Mouse (Mus musculus): ENCODE data around the gene Enkd1.

The Enkd1 gene

DNA sequence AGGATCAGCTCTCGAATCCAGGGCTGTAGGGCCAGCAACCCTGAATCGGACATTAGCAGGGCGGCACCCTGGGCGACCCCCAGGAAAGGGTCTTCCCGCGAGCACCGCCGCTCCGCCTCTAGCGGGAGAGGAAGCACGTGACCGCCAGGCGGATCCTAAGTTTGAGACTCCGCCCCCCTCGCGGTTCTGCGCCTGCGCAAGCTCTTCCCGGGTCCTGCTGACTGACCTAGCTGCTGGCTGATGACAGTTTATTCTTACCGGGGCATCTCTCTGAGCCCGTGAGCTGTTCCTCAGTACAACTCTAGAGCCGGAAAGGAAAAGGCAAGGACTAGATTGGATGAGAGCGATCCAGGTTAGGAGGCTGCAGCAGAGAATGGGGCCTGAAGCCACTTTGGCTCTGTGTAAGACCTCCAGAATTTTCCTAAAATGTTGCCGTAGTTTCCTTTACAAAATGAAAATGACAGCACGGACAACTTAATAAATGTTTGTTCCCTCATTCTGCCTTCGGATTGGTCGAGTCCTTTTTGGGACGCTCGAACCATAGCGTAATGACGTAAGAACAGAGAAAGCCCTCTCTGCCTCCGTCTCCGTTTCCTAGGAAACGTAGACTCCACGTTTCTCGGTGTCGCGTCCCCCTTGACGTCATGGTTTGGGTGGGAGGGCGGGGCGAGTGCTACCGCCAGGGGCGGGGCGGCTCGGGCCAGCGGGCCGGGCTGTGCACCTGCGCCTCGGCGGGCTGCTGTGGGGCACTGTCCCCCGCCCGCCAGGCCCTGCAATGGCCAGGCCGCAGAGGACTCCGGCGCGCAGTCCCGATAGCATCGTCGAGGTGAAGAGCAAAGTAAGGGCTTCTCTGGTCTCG, 6.8 kb downstream of the Enkd1 start, which contains the start of the genes Acd and Pard6a:
Acd (minus strand) TSS at position 137 of the 859 bp plus-strand sequence.
Pard6a (plus strand) TSS at position 183 of the 859 bp plus-strand sequence.
- peak; percentile 92 for DNase-seq

DNA sequence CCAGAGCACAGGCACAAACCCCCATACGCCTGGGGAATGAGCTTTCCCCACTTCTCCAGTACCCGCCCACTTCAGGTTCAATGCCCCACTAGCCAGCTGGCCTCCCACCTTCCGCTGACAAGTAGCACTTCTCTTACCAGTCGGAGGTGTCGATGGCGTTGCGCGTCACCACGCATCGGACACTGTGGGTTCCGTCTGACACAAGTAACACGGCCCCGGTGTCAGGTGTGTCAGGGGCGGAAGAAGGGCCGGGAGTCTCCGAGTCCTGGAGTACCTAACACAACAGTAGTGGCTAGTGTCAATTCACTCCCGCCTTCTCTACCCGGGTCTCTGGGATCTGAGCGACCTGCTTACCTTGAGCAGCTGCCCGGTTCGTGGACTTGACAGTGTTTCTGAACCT, 7.4 kb downstream of the Enkd1 start:
- no peak for DNase-seq

DNA sequence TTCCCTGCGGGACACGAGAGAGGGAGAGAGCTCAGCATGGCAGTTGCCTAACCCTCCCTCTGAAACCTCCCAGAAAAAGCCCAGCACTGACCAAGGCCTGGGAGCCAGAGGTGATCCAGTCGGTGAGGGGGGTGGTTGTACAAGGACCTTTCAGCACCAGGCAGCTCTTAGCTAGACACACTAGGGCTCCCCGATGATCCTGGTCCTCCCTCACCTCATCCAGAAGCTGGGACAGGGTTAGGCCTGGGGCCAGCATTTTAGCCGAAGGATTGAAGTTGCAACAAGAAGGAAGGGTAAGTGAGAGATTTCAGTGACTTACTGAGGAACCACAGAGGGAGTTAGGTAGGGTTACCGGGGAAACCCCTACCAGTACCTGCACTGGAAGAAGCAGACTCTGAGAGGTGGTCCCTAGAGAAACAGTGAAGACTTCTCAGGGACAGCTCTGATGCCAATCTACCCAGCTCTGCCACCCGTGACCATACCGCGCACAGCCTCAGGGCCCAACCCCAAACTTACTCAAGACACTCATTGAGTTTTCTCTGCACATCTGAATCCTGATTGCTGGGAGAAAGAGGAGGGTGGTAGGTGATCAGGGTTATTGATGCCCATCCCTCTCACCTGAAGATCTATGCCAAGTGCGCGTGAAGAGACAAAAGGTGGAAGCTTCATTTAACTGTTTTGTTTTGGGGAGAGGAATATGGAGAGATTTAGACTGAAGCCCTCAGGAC, 8.4 kb downstream of the Enkd1 start:
- no peak for DNase-seq

DNA sequence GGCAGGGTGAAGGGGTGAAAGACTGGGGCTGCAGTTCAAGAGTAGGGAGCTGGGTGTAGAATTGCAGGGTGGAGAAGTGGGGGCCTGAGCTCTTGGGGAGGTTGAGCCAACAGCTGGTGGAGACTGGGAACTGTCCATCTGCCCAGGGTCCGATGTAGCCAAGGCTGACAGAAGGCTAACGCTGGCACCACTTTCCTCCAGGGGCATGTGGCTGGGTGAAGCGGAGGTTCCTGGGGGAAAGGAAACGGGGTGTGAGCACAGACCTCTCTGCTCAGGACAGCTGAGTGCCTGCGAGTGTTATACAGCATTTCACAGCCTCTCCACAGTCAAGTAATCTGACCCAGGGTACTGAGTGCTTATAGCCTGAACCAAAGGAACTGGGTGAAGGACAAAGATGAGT, 9.3 kb downstream of the Enkd1 start:
- no peak for DNase-seq

DNA sequence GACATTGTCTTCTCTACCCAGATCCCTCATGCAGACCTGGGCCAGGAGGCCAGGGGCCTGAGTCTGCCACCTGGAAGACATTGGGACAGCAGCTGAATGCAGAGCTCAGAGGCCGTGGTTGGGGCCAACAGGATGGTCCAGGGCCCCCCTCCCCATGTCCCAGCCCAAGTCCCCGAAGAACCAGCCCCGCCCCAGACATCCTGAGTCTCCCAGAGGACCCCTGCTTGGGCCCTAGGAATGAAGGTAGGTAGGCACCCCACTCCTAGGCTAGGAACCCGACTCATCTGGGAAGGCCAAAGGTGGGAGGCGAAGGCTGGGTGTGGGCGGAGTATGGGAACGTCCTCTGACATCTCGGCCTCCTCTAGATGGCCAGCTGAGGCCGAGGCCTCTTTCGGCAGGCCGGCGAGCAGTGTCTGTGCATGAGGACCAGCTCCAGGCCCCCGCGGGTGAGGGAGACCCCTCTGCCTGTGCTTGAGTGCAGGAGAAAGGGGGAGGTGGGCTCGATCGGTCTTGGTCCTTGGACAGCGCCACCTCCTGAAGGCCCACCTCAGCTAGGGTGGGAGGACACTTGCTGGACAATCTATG, 10.7 kb downstream of the Enkd1 start:
- DNase-seq, result no peak

DNA sequence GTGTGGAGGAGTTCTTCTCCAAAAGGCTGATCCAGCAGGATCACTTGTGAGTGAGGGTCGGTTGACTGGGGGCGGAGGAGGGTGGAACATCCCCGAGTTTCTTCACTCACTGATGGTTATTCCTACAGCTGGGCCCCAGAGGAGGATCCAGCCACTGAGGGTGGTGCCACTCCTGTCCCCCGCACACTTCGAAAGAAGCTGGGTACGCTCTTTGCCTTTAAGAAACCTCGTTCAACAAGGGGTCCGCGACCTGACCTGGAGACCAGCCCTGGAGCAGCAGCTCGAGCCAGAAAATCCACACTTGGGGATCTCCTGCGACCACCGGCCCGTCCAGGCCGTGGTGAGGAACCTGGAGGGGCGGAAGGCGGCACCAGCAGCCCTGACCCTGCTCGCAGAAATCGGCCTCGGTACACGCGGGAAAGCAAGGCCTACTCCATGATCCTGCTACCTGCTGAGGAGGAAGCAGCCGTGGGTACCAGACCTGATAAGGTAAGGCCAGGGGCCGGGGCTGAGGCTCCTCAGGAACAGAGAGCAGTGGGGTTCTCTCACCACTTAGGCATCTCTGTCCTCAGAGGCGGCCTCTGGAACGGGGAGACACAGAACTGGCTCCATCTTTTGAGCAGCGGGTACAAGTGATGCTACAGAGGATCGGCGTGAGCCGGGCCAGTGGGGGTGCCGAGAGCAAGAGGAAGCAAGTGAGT, 12.8 kb downstream of the Enkd1 start:
- DNase-seq, result no peak

DNA sequence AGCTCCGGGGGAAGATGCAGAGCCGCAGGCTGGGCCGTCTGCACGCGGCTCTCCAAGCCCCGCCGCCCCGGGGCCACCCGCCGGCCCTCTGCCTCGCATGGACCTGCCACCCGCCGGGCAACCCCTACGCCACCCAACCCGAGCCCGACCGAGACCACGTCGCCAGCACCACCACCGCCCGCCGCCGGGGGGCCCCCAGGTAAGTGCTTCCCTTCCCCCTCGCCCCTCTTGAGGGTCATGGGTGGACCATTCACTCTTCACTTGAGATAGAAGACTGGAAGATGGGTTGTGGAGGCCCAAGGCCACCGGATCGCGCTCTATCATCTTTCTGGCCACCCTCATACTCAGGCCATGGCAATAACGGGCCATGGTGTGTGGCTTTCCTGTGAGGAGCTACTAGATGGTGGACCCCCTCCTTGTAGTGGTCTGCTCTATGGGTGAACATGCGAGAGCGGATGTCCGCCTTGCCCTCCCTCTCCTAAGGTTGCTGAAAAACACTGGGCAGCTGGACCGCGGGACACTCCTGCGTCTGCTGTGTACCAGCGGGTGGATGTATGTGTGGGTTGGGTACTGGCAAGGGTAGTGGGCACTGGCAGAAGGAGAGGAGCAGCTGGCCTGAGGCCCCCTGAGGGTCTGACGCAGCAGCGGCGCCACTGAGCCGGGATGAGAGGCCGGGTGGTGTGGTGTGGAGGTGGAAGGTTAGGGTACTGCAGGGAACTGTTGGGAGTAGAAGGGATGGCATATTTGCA, 13.8 kb downstream of the Enkd1 start:
- DNase-seq, result peak; percentile 55

DNA sequence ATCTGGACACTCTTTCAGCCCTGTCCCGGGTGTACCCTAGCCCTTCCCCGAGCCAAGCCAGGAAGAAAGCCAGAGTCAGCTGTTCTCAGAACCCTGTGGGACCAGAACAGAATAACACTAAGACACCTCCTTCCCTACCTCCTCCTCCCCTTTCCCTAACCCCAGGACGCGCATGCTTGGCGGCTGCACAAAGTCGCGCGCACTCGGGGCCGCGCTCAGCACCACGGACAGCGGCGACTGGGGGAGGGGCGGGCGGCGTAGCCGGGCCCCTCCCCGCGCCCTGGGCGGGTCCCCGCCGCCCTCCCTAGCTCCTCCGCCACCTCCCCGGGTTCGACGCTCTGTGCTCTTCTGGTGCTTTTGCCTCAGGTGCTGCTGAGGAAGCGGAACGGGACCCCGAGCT, 14.4 kb downstream of the Enkd1 start:
- peak; percentile 85 for DNase-seq

DNA sequence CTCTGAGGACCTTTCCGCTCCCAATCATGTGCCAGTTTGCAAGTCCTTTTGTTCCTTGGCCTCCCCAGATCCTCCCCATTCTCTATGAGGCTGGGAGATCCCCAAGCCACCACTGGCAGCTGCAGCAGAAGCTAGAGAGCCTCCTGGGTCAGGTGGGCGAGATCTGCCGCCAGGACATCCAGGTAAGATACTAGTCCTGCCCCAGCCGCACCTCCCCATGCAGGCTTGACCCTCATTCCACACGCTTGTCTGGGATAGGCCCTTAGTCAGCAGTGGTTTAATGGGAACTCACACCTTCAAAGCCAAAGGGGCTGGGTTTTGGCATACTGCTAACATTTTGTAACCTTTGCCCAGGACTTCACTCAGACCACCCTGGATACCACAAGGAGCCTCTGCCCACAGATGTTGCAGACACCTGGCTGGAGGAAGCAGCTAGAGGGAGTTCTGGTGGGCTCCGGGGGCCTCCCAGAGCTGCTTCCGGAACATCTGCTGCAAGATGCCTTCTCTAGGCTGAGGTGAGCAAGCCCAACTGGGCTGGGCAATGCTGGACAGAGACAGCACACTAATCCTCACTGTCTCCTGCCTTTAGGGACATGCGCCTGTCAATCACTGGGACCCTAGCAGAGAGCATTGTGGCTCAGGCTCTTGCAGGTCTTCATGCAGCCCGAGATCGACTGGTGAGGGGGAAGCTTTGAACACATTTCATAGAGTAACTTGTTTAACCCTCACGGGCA, 15.4 kb downstream of the Enkd1 start:
- DNase-seq, result no peak

DNA sequence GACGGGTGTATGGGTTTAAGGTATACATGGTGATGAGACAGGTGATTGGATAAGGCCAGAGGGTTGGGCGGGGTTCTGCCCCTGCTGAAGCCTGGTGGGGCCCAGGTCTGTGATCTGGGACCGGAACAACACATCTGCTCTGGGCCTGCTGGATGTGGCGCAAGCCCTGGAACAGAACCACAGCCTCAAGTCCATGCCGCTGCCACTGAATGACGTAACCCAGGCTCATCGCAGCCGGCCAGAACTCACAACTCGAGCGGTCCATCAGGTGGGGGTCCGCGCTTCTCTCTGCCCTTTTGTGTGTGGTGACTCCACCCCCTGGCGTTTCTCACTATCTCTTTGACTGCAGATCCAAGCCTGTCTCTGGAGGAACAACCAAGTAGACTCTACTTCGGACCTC, 17.0 kb downstream of the Enkd1 start:
- DNase-seq, result no peak

DNA sequence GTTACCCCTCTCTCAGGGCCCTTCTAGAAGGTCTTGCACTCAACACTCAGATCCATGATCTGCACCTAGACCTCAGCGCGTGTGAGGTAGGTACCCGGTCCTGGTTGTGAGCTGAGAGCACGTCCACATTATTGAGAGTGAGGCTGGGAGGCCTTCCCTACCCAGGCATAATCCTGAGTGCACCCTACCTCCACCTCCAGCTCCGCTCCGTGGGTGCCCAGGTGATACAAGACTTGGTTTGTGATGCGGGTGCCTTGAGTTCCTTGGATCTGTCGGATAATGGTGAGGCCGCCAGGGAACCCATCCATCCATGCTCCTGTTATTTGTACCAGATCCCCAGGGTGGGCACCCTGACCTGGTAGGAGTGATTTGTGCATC, 18.0 kb downstream of the Enkd1 start:
- no peak for DNase-seq

DNA sequence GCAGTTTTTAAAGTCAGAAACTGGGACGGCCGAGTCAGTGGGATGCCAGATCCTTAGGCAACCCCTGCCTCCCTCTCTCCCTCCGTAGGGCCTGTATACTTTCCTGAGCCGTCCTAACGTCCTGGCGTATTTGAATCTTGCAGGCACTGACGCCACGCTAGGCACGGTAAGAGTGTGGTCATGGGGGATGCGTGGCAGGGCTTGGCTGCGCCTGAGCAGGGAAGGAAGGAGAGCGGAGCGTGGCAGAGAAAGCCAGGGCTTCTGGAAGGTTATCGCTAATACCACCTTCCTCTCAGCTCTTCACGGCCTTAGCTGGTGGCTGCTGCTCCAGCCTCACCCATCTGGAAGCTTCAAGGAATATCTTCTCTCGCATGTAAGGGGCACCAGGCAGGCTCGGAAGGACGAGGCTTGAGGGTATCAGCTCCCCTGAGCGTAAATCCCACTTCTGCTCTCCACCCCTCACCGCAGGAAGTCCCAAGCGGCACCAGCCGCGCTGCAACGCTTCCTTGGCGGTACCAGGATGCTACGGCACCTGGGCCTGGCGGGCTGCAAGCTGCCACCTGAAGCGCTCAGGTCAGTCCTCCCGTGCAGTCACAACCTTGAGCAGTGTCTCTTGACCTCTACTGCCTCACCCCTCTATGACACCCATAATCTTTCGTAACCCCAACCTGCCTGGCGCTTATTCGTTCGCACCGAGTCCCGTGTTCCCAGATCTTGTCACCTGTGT, 18.6 kb downstream of the Enkd1 start:
- DNase-seq, result no peak

DNA sequence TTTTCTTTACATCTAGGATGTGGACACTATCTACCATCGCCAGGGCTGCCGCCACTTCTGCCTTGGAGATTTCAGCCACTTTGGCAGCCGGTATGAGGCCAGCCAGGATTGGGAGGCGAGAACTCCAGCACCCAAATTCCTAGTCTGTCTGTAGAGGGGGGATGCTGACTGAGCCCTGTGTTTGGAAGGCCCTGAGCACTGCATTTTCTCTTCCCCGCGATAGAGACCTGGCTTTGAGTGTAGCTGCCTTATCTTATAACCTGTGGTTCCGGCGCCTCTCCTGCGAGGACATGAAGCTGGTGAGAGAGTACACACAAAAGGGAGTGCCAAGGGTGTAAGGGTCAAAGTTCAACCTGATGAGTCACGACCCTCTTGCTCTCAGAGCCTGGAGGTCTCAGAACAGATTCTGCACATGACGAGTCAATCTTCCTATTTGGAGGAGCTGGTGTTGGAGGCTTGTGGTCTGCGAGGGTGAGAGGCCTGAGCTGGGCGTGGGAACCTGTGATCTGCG, 19.7 kb downstream of the Enkd1 start:
- DNase-seq, result no peak

DNA sequence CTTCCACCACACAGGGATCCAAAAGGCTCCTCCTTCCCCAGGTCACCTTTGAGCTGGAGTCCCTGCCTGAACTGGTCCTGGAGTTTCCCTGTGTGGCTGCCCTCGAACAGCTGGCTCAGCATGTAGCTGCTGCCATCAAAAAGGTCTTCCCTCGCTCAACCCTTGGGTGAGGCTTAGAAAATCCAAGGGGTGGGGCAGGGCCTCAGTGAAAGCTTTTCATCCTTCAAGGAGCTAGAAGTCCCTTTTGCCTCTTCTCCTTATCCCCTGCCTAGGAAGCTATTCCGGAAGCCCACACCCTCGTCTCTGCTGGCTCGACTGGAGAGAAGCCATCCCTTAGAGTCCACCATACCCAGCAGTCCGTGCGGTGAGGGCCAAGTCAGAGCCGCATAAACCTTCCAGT, 20.5 kb downstream of the Enkd1 start:
- no peak for DNase-seq

DNA sequence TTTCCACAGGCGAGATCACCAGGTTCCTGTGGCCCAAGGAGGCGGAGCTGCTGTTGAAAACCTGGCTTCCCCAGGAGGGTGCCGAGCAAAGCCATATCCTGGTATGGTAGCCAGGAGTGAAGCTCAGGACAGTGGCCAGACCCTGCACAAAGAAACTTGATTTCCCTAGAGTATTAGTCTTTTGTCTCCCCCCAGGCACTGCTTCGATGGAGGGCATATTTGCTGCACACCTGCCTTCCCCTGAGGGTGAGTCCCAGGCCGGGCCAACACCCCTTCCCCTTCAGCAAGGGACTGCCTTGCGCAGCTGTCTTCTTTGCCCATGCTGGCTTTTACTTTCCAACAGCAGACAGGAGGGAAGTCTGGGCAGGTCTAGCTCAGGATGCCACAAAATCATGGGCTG, 21.5 kb downstream of the Enkd1 start:
- DNase-seq, result no peak

DNA sequence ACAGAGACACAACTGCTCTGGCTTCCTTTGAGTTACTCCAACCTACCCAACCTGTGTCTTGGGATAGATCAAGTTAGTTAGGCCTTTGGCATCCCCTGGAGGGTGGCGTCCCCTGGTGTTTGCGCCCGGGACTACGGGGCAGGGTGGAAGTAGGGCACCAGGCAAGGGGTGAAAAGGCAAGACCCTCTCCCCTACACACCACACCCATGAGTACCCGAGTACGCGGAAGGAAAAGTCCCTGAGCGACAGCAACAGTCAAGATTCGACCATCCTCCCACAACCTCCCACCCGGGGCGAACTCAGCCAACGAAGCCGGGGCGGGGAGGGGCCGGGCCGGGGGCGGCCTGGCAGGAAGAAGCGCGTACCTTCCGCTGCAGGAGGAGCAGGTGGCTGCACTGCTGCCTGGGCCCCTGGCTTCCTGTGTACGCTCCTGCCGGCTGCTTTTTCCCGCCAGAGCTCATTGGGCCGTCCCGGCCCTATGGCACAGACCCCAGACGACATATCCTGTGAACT, 22.2 kb downstream of the Enkd1 start, which contains the start of gene Carmil2:
Carmil2 (plus strand) TSS at position 479 of the 513 bp plus-strand sequence.
- DNase-seq, result no peak

DNA sequence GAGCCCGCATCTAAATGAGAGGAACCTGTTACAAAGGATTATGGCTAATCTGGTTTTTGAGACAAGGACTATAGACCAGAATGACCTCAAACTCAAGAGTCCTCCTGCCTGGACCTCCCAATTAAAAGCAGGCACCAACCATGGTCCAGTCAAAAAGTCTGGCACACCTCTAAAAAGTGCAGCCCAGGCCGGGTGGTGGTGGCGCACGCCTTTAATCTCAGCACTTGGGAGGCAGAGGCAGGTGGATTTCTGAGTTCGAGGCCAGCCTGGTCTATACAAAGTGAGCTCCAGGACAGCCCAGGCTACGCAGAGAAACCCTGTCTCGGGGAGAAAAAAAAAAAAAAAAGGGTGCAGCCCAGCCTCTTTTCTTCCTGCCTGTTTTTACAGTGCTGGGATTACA, 22.7 kb downstream of the Enkd1 start:
- DNase-seq, result no peak

DNA sequence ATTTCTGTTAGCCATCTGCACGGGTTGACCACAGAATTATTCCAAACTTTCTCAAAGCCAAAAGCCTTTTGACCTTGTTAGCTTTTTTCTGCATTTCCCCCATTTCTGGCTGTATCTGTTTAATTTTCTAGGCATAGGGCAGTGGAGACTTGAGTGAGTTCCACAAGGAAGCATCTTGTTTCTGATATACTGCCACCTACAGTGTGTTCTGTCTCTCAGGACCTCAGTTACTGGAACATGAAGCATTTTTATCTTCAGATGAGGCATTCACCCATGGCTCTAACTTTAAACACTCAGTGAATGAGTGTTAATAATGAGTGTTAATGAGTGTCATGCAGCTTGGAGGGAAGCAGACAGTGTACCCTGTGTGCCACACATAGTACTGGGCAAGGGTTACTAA, 30.1 kb downstream of the Enkd1 start:
- DNase-seq, result no peak

DNA sequence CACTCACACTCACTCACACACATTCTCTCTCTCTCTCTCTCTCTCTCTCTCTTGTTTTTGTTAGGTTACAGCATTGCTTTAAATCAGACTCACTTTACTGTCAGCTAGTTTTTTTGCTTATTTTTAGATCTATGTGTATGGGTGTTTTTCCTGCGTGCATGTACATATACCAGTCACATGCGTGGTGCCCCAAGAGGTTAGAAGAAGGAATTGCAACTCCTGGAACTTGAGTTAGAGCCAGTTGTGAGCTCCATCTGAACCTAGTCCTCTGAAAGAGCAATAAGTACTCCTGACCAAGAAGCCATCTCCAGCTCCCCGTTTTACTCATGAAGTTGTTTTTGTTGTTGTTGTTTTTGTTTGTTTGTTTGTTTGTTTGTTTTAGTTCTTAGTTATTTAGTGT, 46.8 kb downstream of the Enkd1 start:
- DNase-seq, result no peak

DNA sequence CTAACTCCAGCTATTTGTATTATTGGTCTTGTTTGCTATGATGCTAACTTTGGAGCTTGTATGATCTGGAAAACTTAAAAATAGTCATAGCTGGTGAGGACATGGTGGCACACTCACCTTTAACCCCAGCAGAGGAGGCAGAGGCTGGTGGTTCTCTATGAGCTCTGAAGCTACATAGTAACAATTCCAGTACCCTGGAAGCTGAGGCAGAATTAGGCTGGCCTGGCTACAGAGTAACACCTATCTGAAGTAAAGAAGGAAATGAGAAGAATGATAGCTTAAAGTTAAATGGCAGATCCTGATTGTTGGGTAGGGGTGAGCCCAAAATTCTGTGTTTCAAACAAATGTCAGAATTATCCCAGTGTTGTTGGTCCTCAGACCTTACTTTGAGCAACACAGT, 50.4 kb downstream of the Enkd1 start:
- no peak for DNase-seq

Measured in right cerebral cortex, postnatal 25 days (tissue).